Mouse (Mus musculus) olfactory bulb, adult 2 months (tissue): Measurements from ENCODE around the gene Slc6a1. TPM values are rescaled to one million over a fixed set of nuclear protein-coding genes. Genes with fewer than 3 reads are reported as not detected.
"Not testable (repeated sequence)": the region's sequence is repeated elsewhere in the genome, so short reads cannot be mapped to it uniquely, and the experiment has no call there.

Source experiments
- H3K27ac ChIP-seq: fragments of 200-500 bp; 2 replicates; pipeline ENCODE4 v1.5.1; 2012; ENCODE audit warnings: low read depth, low read length; ENCODE audit not compliant: insufficient read depth
- H3K4me1 ChIP-seq: fragments of 200-500 bp; 2 replicates; pipeline ENCODE4 v1.6.1; 2012; ENCODE audit warnings: low read length; ENCODE audit not compliant: control insufficient read depth, insufficient read depth
- H3K4me3 ChIP-seq: fragments of 200-500 bp; 2 replicates; pipeline ENCODE4 v1.5.1; 2012; ENCODE audit warnings: mild to moderate bottlenecking, low read depth, low read length, moderate library complexity; ENCODE audit not compliant: insufficient read depth
- CTCF ChIP-seq: fragments of 200-500 bp; IDR thresholded peaks from 2 replicates; pipeline ENCODE4 v1.5.1; 2012; ENCODE audit warnings: low read depth, mild to moderate bottlenecking, low read length, moderate library complexity; ENCODE audit not compliant: insufficient read depth
- POLR2A ChIP-seq: fragments of 200-500 bp; IDR thresholded peaks from 2 replicates; pipeline ENCODE4 v1.6.1; 2012; ENCODE audit warnings: mild to moderate bottlenecking, low read depth, low read length, moderate library complexity; ENCODE audit not compliant: insufficient read depth
- WGBS: fragments of 180-500 bp; shearing (Covaris S2); methylation state at CpG from one replicate; pipeline ENCODE4 v1.1.7; 2018; 5-methylcytosine and 5-hydroxymethylcytosine counted together
- polyA plus RNA-seq: library from polyadenylated mRNA; stranded (reverse); fragments of >200 nt; gene quantifications from 2 replicates; pipeline ENCODE4 v1.2.4, GENCODE M21; 2012; ENCODE audit warnings: low replicate concordance; ENCODE audit not compliant: missing spikeins, insufficient read depth, insufficient read length

Slc6a1 gene
- polyA plus RNA-seq, 1 experiment = 94.2 TPM

DNA sequence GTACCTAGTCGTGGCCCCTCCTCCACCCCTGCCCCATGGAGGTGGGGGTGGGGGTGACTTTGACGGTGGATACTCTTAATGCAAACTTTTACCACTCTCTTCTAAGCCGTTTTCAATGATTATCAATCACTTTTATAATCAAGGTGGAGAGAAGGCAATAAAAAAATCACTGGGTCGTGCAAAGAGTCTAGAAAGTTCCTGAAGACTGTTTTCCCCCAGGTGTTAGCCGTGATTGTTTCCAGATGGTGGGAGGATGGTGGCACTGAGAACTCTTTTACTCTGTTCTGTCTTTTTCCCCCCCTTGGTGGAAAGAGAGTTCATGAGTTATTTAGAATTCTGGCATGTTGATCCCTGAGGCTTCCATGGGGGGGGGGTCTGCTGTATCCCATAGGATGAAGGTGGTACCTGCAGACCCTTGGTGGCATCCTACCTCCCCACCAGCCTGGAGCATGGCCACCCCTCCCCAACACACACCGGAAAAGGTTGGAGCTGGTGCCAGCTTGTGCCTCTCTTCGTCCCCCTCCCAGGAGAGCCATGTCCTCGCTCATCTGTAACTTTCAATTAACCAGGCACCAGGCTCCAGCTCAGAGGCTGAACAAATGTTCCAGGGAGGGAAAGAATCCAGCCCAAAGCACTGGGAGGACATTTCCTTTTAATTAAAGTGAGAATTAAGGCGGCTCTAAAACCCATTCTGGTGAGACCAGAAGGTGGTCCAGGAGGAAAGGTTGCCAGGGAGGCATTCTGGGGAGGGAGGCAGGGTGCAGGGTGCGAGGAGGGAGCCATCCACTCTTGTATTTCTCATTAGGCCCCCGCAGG is 53.9 kb downstream of the Slc6a1 start:
- 65% methylated on average over 11 of the region's 11 CpGs for WGBS
- Histone ChIP-seq H3K27ac (no peak overlapping the region), H3K4me1 (peaks cover 15% of the 10 kb centered on the region), H3K4me3 (no peak overlapping the region)
- TF ChIP-seq CTCF (0 out of 2 replicates have a peak, but pooled peaks have one; percentile 35), POLR2A (no peak)

DNA sequence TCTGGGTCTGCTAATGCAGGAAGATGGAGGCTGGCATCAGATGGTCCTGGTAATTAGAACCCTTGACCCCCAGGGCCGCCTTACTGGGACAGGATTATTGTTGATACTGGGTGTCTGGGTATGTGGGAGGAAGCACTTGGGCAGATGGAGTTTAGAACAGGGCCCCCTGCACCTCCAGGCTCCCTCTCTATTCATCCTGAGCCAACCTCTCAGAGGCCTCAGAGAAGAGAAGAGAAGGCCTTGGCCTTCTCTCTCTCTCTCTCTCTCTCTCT is 54.4 kb downstream of the Slc6a1 start:
- TF ChIP-seq POLR2A (no peak), CTCF (no peak)
- no peak overlapping the region for H3K4me3 ChIP-seq
- no peak overlapping the region for H3K27ac ChIP-seq
- H3K4me1 ChIP-seq = peaks cover 15% of the 10 kb centered on the region
- 44% methylated on average over 1 of the region's 1 CpGs for WGBS

DNA sequence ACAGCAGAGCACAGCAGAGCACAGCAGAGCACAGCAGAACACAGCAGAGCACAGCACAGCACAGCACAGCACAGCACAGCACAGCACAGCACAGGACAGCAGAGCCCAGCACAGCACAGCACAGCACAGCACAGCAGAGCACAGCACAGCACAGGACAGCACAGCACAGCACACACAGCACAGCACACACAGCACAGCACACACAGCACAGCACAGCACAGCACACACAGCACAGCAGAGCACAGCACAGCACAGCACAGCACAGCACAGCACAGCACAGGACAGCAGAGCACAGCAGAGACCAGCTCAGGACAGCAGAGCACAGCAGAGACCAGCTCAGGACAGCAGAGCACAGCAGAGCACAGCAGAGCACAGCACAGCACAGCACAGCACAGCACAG is 58.9 kb downstream of the Slc6a1 start:
- not testable (repeated sequence) for H3K27ac ChIP-seq, H3K4me3 ChIP-seq
- peaks cover 14% of the 10 kb centered on the region for H3K4me1 ChIP-seq

DNA sequence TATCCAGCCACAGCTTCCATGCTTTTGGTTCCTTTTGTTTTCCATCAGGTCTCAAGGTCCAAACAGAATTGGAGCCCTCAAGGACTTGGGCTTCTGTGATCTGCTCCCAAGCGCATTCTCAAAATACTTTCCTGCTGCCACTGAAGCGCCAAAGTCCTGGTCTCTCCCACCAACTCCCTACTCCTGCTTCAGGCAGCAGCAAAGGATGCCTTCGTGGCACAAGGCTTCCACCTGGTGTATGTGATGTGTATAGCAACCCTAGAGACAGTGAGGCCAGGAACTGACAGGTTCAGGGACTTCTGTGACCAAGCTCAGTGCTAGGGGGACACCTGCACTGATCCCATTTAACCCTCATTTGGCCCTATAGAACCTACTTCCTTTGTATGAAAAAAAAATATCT is 61.3 kb downstream of the Slc6a1 start:
- Histone ChIP-seq H3K27ac (no peak overlapping the region), H3K4me1 (peaks cover 14% of the 10 kb centered on the region), H3K4me3 (no peak overlapping the region)
- TF ChIP-seq POLR2A (no peak), CTCF (peak; percentile 48)
- WGBS = 6% methylated on average over 3 of the region's 3 CpGs

DNA sequence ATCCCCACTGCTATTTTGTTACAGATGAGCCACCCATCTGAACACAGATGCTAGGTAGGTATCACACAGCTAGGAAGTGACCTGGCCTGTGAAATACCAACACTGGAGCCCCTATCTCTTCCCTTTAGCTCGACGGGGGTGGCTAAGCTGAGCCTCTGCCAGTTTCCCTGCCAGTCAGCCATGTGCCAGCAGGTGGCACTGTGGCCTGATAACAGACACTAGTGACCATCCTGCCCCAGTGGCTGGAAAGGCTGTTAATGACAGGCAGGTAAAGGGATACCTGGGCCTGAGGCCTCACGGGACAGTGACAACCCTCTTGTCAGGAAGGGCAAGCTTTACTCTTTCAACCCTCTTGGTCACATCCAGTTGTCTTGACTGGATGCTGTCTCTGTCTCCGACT is 62.7 kb downstream of the Slc6a1 start:
- TF ChIP-seq CTCF = peak; percentile 71
- no peak for TF ChIP-seq POLR2A
- WGBS = 44% methylated on average over 4 of the region's 4 CpGs
- H3K4me3 ChIP-seq = no peak overlapping the region

DNA sequence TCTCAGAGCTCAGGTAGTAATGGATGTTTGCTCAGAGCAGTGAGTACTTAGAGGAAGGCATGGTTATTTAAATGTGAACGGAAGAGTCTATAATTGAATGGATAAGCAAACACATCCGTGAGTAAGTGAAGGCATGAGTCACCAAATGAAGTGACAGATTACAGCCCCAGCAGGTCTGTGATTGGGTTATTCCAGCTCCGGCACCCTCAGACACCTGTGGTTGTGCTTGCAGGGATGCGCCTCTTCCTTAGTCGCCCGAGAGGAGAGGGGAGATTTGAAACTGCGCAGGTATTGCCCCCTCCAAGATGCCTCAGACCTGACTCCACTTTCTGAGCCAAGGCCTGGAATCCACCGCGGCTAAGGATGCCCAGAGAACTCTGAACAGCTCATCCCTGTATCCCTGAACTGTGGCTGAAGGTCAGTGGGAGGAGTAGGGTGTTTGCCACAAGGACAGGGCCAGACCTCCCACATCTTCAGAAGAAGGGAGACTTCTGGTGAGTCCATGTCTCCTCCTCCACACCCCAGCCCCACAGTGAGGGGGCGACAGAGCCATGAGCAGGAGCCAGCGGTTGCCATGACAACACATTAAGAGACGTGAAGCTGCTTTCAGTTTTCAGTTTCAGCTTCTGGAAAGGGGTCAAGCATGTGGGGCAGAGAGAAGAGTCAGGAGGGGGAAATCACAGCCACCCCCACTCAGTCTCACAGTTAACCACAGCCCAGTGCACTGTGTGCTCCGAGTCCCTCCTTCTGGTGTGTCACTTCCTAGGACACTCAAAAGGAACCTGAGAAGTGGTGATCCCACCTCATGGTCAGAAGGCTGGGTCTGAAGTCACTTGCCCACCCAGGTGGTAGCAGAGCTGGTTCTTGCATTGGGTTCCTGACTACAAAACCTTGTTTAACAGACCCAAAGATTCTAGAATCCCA is 65.7 kb downstream of the Slc6a1 start:
- Histone ChIP-seq H3K4me1 (peaks cover 14% of the 10 kb centered on the region), H3K4me3 (no peak overlapping the region), H3K27ac (no peak overlapping the region; the same call in 1 of the 2 replicates)
- WGBS = 20% methylated on average over 13 of the region's 13 CpGs
- no peak for TF ChIP-seq CTCF
- no peak for TF ChIP-seq POLR2A

More for the DNA sequence above, 62.7 kb downstream of the Slc6a1 start:
- H3K27ac ChIP-seq = no peak overlapping the region
- peaks cover 14% of the 10 kb centered on the region for H3K4me1 ChIP-seq

DNA sequence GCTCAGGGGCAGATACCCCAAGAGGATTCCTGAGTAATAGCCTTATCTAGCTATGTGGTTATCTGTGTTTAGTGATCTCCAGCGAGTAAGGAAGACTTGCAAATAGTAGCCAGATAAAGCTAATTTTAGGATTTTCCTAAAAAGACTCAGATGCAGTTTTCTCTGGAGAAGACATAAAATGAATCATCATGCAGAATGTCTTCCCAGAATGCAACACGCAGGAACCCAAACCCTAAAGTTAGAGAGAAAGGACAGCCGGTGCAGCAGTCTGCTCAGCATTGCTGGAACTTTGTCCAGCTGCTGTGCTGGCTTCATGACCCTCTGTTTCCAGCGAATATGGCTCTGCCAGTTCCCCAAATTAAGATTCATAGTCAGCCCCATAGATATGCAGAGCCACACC is 72.2 kb downstream of the Slc6a1 start:
- WGBS = 51% methylated on average over 4 of the region's 4 CpGs
- no peak overlapping the region for H3K4me3 ChIP-seq
- peaks cover 18% of the 10 kb centered on the region for H3K4me1 ChIP-seq
- H3K27ac ChIP-seq = no peak overlapping the region
- TF ChIP-seq POLR2A = no peak
- no peak for TF ChIP-seq CTCF

DNA sequence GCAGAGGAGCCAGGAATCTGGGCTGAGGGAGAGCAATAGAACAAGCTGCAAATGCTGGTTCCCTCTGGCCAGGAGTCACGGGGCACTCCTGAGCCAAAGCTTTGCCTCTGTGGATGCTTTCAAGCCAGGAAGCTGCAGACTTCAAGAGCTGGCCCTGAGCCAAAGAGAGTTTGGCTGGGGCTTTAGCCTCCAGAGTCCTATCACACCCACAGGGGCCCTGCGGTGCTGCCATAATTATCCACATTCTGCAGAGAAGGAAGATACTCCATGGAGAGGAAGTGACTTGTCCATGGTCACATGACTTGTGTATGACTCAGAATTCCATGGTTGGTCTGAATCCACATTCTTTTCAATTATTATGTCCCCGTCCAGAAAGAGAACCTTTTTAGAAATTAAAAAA is 75.7 kb downstream of the Slc6a1 start:
- Histone ChIP-seq H3K27ac (no peak overlapping the region), H3K4me3 (no peak overlapping the region), H3K4me1 (peaks cover 18% of the 10 kb centered on the region)
- TF ChIP-seq POLR2A (no peak), CTCF (no peak)
- 25% methylated on average over 3 of the region's 3 CpGs for WGBS

DNA sequence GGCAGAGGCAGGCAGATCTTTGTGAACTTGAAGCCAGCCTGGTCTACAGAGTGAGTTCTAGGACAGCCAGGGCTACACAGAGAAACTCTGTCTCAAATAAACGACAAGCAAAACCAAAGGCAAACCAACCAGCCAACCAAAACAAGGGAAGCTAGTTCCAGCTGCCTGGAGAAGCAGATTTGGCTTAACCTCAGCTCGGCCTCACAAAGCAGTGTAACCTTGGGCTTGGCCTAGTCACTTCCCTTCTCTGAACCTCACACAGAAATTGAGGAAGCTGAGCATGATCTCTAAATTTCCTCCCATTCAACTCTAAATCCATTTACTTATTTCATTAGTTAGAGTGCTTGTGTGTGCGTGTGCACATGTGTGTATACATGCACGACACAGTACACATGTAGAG is 79.9 kb downstream of the Slc6a1 start:
- WGBS = 79% methylated on average over 4 of the region's 4 CpGs
- Histone ChIP-seq H3K4me3 (no peak overlapping the region), H3K4me1 (peaks cover 5% of the 10 kb centered on the region), H3K27ac (no peak overlapping the region)
- no peak for TF ChIP-seq CTCF
- no peak for TF ChIP-seq POLR2A
